Mouse (Mus musculus) kidney, adult 11 months (tissue): ENCODE results near the gene Anxa7.

Experiments
- DNase-seq: peaks from one replicate; pipeline ENCODE4 v3.0.0; 2022

Anxa7 gene

GRCm38 (mm10) chr14:20479291-20480194, at the start of gene Anxa7:
Gene Anxa7, minus strand, starts transcription at chr14:20480133.
- peak; percentile 95 for DNase-seq

DNA sequence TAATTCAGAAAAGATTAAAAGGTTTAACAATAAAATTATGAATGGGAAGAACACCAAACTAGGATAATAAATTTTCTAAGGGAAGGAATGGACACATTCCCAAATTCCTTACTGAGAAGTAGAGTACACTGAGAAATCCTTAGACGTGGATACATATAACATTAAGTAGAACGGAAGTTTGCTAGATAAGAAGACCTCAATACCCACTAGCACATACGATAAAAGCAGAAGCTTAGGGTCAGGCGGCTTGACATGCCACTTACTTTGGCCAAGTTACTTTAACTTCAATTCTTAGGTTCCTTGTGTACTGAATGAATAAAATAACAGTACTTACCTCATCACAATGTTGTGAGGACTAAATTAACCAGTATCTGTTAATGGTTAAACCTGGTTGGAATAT, 49.7 kb upstream of the Anxa7 start:
- no peak for DNase-seq

DNA sequence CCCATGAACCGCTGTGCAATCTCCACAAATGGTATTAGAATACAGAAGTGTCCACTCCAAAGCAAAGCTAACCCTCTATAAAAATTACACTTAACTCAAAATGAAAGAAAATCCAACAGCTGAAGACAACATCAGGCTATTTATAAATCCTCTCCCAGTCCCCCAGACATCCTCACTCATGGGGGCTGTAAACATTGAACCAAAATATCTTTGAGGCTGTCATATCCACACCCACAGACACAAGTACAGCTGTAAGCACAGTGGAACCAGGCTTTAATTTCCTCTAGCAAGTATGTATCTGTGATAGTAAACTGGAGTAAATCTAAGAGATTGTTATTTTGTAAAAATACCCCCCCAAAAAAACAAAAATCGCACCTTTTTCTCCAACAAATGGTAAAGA, 40.2 kb upstream of the Anxa7 start:
- DNase-seq: no peak

DNA sequence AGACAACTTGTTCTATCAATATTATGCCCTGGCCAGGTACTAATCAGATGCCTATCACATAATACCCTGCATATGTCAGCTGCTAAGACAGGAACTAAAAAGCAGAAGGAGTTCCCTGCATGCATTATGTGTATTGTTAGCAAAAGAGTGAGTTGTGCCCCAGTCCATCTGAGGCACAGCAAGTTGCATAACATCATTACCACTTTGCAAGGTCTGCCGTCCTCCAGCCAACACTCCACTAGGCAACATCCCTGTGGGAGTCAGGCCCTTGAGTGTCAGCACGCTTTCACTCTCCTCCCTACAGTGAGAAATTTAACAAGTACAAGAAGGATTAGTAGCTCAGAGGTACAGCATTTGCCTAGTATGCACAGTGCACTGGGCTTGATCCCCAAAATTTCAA, 28.5 kb upstream of the Anxa7 start:
- no peak for DNase-seq

DNA sequence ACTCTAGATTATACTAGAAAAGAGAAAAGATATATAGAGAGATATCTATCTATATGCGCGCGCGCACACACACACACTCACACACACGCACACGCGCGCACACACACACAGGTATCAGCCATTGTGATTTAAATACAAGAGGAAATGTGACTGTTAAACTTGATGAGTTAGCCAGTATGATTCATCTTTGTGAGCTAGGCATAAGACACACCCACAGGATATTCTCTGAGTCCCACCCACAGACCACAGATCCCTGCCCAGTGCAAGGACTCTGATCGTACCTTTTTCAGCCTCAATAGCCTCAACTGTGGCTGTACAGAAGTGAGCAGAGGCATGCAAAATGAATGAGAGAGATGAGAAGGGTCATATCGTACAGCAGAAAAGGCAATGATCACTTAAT, 23.0 kb upstream of the Anxa7 start:
- no peak for DNase-seq

GRCm38 (mm10) chr14:20499982-20500381, 20.0 kb upstream of the Anxa7 start:
- no peak for DNase-seq

DNA sequence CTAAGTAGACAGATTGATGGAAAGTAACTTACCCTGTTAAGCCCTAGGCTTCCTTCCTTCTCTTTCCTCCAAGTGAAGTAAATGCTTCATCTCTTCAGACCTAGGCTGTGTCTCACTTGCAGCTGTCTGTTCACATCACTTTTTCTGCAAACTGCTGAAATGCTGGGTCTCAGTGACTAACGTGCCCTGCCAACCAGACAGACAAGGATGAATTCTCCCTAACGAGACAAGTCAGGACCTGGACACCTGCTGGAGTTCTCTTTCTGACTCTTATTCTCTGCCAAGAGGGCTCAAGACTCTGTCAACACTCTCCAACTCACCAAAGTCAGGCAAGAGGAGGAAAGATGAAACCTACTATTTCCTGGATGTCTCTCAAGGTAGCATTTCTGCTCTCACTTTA, 16.7 kb upstream of the Anxa7 start, which contains the start of gene Mss51:
Gene Mss51, minus strand, starts transcription at position 299 of the 400 bp plus-strand sequence.
- no peak for DNase-seq

GRCm38 (mm10) chr14:20486031-20486430, 6.1 kb upstream of the Anxa7 start:
- DNase-seq: no peak

GRCm38 (mm10) chr14:20482051-20482751, 2.3 kb upstream of the Anxa7 start:
- no peak for DNase-seq

DNA sequence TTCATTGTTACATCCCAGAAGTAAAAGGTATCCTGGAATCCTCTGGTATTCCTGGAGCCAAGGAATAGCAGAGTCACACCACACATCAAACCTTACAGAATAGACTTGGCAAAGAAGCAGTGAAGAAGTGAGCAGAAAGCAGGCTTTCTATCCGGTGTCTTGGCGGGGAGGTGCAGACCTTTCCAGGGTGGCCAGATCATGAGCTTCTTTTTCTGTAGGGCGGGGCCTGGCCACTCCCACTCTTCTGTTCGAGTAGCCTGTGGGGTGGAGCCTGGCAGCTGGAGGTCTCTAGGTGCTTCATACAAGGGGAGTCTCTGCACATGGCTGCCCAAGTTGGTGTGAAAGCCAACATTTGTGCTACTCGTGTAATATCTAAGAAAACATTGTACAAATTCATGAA, 1.3 kb upstream of the Anxa7 start:
- DNase-seq: peak; percentile 14

- DNase-seq: no peak
These were observed 254 bp upstream of the Anxa7 start for GRCm38 (mm10) chr14:20480195-20480579.

DNA sequence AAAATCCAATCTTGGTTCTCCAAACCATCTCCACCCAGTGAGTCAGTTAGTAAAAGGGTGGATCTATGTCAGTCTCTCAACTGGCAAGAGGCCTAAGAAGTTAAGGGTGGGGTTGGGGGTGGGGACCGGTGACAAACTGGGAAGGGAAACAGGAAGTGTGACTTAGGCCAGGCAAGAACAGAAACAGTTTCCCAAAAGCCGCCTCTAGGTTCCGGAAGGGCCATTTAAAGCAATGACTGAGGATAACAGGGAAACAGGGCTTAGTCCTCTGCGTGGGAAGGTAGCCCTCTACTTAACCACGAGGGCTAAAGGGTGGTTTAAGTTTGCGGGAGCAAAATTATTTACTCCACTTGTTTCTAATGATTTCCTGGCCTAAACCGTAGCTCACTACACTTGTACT, 1.1 kb downstream of the Anxa7 start:
- peak; percentile 47 for DNase-seq

- DNase-seq: no peak
These were observed 1.5 kb downstream of the Anxa7 start for GRCm38 (mm10) chr14:20478385-20478784.

DNA sequence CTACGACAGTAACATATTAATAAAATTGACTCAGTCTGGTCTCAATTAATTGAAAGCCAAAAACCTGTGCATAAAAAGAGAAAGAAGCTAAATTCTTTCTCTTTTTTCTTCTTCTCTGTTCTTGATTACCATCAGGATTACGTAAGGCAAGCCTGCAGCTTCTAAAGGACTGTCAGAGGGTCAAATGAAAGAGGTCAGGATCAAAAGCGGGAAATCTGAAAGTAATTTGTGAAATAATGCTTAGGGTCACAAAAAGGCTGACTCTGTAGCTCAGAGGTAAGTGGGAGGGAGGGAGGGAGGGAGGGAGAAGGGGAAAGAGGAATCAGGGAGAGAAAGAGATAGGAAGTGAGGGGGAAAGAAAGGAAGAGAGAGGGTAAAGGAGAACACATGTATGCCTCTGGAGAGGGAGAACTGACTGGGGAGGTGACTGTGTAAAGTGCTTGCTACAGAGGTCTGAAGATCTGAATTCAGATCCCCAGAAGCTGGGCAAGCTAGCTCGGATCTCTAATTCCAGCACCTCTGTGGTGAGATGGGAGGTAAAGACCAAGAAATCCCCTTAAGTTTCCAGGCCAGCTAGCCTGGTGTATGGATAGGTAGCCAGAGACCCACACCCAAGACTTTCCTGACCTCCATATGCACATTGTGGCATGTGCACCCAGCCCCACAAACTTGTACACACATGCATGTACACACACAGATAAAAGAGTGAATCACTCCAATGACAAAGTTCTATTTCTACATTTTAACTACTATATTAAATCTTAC, 2.5 kb downstream of the Anxa7 start:
- DNase-seq: no peak

- no peak for DNase-seq
These were observed 19.7 kb downstream of the Anxa7 start for GRCm38 (mm10) chr14:20460216-20460615.

GRCm38 (mm10) chr14:20458378-20458777, 21.6 kb downstream of the Anxa7 start:
- no peak for DNase-seq

DNA sequence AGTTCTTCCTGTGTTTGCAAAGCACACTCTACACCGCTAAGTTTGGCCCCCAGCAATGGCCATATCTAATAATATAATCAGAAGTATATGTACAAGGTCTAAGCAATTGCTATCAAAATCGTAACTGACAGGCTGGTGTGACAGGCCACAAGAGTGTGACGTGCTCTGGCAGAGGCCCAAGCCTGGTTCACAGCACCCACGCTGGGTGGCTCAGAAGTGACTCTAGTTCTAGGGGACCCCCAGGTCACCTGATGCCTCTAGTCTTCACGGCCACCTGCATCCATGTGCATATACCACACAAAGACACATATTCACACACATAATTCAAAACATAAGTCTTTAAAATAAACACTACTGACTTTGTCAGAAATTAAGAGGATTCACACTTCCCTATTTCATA, 27.0 kb downstream of the Anxa7 start:
- DNase-seq: no peak

DNA sequence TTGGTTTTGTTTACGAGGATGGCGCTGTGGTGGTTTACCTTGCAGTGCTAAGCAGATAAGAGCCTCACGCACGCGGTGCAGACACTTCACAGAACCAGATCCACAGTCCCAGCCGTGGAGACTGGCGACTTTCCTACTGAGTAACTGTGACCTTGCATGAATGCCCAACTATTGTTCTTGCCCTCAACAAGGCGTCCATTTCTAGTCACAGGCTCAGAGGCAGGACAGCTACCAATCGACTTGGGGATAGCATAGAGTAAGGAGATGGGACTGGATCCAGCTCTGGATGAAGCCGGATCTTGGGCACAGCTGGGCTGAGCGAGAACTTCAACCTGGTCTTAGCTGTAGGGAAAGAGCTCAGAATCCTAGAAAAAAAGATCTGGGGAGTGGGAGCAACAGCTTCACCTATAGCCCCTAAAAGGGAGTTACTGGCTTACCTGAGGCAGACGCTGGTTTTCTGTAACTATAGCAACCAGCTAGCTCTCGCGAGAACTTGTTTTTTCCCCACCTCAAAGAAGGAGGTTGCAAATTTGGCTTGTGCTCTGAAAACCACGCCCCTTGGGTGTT, 28.1 kb downstream of the Anxa7 start, which contains the start of gene Cfap70:
Gene Cfap70, minus strand, starts transcription at position 462 of the 567 bp plus-strand sequence.
- peak; percentile 79 for DNase-seq

GRCm38 (mm10) chr14:20451302-20451701, 28.6 kb downstream of the Anxa7 start:
- DNase-seq: no peak

DNA sequence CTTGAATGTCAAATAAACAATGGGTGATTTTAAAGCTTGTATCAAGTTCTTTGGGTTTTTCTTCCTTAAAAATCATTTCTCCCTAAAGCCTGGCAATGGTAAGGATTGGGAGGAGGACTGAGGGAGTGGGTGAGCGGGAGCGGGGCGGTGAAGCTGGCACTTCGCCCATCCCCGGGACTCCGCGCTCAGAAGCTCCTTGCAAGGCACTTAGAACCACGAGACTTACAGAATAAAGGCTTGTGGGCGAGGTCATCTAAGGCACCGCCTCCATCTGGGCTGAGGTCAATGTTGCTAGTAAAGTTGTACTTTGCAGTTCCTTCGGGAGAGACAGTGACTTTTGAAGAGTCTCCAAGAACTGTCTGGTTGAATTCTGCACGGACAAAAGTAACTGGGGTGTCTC, 32.7 kb downstream of the Anxa7 start:
- DNase-seq: peak; percentile 10

GRCm38 (mm10) chr14:20442252-20442651, 37.7 kb downstream of the Anxa7 start:
- DNase-seq: no peak

GRCm38 (mm10) chr14:20436976-20437375, 43.0 kb downstream of the Anxa7 start:
- no peak for DNase-seq

DNA sequence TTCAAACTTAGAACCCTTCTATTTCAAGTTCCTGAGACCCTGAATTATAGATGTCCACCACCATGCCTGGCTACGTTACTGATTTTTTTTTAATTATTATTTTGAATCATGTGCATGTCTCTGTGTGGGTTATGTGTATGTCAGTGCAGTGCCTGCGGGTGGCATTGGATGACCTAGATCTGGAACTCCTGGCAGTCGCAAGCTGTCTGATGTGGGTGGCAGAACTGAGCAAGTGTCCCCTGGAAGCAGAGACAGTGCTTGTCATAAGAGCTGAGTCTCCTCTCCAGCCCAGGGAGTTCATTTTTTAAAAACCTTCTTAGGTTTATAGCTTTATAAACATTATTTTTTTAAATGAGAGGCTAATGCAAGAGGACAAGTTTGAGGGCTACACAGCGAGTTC, 47.5 kb downstream of the Anxa7 start:
- no peak for DNase-seq
